In the genomic region with DNA sequence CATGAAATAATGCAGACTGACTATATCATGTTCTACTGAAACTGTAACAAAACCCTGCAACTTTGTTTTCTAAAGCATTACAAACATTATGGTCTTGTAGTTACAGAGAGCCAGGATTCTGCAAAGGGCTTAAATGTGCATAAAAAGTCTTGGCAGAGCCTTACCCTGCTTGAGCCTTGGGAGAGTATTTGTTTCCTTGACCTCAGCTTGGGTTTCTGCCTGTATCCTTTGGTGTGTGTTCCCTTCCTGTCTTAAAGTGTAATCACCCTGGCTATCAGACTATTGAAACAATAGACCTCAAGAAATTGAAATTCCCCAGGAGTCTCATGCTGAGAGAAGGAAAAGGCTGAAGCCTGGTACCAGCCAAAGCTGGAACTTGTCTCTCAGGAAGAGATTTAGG, we compare ENCODE assay signal across 29 mouse cellular contexts.
"Had no signal": no experiment of that assay in that cellular context is flagged by ENCODE, and none has a peak within 500 bp of the region (broad histone marks: within the 10 kb centered on the region; RNA-seq: fewer than 3 reads in every experiment).

No protein-coding gene starts in this region.

- H3K4me3 ChIP-seq: kidney, embryonic 15.5 days; limb, embryonic 12.5 days; limb, embryonic 15.5 days; megakaryocyte, embryonic 14.5 days; midbrain, embryonic 10.5 days; midbrain, embryonic 13.5 days; myocyte; neural tube, embryonic 13.5 days; stomach, embryonic 15.5 days had no signal

- DNase-seq: kidney, adult 2 months; kidney, postnatal 14 days; kidney, postnatal 4 days; layer of hippocampus, adult 9-11 months; layer of hippocampus, postnatal 36 days; left cerebral cortex, postnatal 4 days; liver, postnatal 0 days; lung, embryonic 14.5 days; lung, postnatal 10 days; lung, postnatal 36 days; right cerebral cortex, adult 18-20 months; right cerebral cortex, postnatal 14 days; right cerebral cortex, postnatal 4 days; thymus, adult 2 months; thymus, postnatal 14 days; thymus, postnatal 4 days had no signal

- H3K27ac ChIP-seq: kidney, embryonic 15.5 days; limb, embryonic 12.5 days; limb, embryonic 15.5 days; liver, embryonic 14.5 days; midbrain, embryonic 10.5 days; midbrain, embryonic 13.5 days; neural tube, embryonic 13.5 days; stomach, embryonic 15.5 days had no signal

- H3K4me1 ChIP-seq: kidney, embryonic 15.5 days; limb, embryonic 12.5 days; limb, embryonic 15.5 days; megakaryocyte, embryonic 14.5 days; midbrain, embryonic 10.5 days; midbrain, embryonic 13.5 days; neural tube, embryonic 13.5 days; stomach, embryonic 15.5 days had no signal

- ATAC-seq: intestine, postnatal 0 days; liver, postnatal 0 days; midbrain, embryonic 13.5 days; midbrain, embryonic 16.5 days had no signal

- H3K4me2 ChIP-seq: kidney, embryonic 15.5 days; limb, embryonic 12.5 days; limb, embryonic 15.5 days; liver, embryonic 11.5 days; lung, embryonic 14.5 days; midbrain, embryonic 13.5 days; neural tube, embryonic 13.5 days; stomach, embryonic 15.5 days had no signal

- H3K9me3 ChIP-seq: kidney, embryonic 15.5 days; limb, embryonic 15.5 days; megakaryocyte, embryonic 14.5 days; midbrain, embryonic 10.5 days; midbrain, embryonic 13.5 days; neural tube, embryonic 13.5 days; stomach, embryonic 15.5 days had no signal

- H3K36me3 ChIP-seq: kidney, embryonic 15.5 days; limb, embryonic 12.5 days; limb, embryonic 15.5 days; midbrain, embryonic 10.5 days; midbrain, embryonic 13.5 days; neural tube, embryonic 13.5 days; stomach, embryonic 15.5 days had no signal

- H3K9ac ChIP-seq: kidney, embryonic 15.5 days; limb, embryonic 12.5 days; limb, embryonic 15.5 days; liver, embryonic 14.5 days; liver, postnatal 0 days; lung, embryonic 14.5 days; midbrain, embryonic 13.5 days; neural tube, embryonic 13.5 days; stomach, embryonic 15.5 days had no signal

- H3K27me3 ChIP-seq: kidney, embryonic 15.5 days; limb, embryonic 12.5 days; limb, embryonic 15.5 days; megakaryocyte, embryonic 14.5 days; midbrain, embryonic 13.5 days; neural tube, embryonic 13.5 days; stomach, embryonic 15.5 days had no signal
